Mouse (Mus musculus): ENCODE data around the gene Cp. TPM values are rescaled to one million over a fixed set of nuclear protein-coding genes. Genes with fewer than 3 reads are reported as not detected.
A peak's percentile ranks its signal among the peaks of the same experiment; 100 is the strongest.
"Not testable (repeated sequence)": the region's sequence is repeated elsewhere in the genome, so short reads cannot be mapped to it uniquely, and the experiment has no call there.

Cp gene
- polyA plus RNA-seq, 1 experiment from 2014 or later: 2.9 TPM

DNA sequence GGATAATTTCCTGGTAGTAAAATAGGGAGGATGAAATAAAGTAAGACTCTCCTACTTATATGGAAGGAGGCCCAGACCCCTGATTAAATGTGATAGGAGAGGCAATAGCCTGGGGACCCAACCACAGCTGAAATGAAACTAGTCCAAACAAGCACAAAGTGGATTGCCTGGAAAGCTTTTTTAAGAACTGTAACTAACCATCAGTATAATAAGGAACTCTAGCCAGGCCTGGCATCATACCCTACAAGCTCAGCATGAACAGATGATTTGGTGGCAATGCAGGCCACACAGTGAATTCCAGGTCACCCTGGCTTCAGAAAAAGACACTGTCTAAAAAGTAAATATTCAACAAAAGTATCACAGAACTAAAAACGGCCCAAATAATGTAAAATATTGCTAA is 48.8 kb downstream of the Cp start:
- no peak for DNase-seq (ENCODE audit: low spot score)

DNA sequence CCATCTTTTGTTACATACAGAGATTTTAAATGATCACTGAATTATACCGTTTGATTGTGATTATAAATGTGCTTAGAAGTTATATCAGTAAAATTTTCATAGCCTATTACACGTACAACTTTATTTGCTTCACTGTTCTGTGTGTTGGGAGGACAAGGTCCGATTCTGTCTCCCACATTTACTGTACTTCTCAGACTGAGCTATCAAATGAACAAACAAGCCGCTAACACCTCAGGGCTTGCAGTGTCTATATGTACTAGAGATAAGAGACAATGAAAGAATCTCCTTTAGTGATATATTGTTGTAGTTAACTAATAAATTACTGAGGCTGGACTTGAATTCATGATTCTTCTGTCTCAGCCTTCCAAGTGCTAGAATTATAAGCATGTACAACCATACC is 50.4 kb downstream of the Cp start:
- no peak for DNase-seq (ENCODE audit: low spot score)

GRCm38 (mm10) chr3:20007759-20008158 is 50.9 kb downstream of the Cp start:
- no peak for DNase-seq (ENCODE audit: low spot score)

DNA sequence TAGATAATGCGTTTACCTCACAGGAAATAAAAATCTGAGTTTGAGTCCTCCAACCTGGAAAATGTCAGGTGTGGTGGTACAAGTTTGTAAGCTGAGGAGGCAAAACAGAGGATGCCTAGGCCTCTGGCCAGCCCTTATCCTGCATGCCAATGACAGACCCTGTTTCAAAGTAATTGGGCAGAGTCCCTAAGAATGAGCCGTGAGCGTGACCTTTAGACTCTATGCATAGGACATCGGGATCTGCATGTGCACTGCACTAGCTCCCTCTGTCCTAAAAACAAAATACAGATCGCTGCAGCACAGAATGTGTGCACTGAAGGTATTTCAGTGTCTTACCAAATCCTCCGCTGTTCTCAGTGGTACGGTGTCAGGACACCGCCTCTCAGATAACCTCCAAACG is 53.6 kb downstream of the Cp start:
- no peak for DNase-seq (ENCODE audit: low spot score)

- not testable (repeated sequence) for DNase-seq (ENCODE audit: low spot score)
Measured at GRCm38 (mm10) chr3:20010905-20011304, 54.1 kb downstream of the Cp start.

- DNase-seq (ENCODE audit: low spot score): no peak
Measured at GRCm38 (mm10) chr3:20014454-20014853, 57.6 kb downstream of the Cp start.

GRCm38 (mm10) chr3:20018076-20018475 is 61.2 kb downstream of the Cp start:
- DNase-seq (ENCODE audit: low spot score): no peak

- DNase-seq (ENCODE audit: low spot score): no peak
Measured at GRCm38 (mm10) chr3:20023832-20024231, 67.0 kb downstream of the Cp start.

GRCm38 (mm10) chr3:20026481-20026880 is 69.6 kb downstream of the Cp start:
- no peak for DNase-seq (ENCODE audit: low spot score)

DNA sequence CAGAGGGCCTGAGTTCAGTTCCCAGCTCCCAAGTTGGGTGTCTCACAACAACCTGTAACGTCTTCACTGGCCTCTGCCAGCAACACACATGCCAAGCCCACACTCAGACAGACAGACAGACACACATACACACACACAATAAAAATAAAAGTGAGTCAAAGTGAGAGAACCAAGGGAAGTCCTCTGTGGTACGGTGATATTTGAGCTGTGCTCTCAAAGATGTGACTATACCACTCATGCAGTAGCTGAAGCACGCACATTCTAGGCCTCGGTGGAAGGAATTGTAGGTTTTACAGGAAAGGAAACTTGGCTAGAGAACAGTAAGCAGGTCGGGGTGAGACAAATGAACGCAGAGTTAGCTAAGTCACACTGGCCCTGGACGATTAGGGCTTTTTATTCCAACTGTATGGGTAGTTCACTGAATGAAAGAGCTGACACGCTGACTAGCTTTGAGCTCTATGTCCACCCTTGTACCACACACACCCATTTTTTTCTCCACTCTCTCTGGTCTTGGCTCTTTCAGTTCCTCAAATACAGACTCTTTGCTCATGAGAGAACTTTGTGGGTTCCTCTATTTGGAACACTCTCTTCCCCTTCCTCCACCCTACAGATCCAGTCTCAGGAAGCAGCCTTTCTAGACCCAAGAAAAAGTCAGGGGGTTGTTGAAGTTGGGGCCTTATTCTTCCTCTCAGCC is 70.3 kb downstream of the Cp start:
- no peak for DNase-seq (ENCODE audit: low spot score)

GRCm38 (mm10) chr3:20027788-20028187 is 70.9 kb downstream of the Cp start:
- no peak for DNase-seq (ENCODE audit: low spot score)

DNA sequence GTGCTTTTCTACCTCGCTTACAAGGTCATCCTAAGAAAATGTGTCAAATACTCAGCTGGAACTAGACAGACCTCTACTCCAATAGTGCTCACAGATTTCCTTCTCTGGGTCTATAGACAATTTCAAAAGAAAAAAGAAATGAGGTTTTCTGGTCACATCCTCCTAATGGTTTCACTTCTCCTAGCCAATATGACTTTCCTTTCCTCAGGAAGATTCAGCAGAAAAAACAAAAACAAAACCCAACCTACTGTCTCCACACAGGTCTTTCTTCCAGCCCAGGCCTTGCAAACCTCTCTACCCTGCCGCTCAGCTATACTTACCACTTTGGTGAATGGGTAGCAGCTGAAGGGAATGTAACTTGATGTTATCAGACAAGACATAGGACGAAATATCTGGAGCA is 71.8 kb downstream of the Cp start:
- no peak for DNase-seq (ENCODE audit: low spot score)

GRCm38 (mm10) chr3:20030807-20031206 is 74.0 kb downstream of the Cp start:
- no peak for DNase-seq (ENCODE audit: low spot score)

DNA sequence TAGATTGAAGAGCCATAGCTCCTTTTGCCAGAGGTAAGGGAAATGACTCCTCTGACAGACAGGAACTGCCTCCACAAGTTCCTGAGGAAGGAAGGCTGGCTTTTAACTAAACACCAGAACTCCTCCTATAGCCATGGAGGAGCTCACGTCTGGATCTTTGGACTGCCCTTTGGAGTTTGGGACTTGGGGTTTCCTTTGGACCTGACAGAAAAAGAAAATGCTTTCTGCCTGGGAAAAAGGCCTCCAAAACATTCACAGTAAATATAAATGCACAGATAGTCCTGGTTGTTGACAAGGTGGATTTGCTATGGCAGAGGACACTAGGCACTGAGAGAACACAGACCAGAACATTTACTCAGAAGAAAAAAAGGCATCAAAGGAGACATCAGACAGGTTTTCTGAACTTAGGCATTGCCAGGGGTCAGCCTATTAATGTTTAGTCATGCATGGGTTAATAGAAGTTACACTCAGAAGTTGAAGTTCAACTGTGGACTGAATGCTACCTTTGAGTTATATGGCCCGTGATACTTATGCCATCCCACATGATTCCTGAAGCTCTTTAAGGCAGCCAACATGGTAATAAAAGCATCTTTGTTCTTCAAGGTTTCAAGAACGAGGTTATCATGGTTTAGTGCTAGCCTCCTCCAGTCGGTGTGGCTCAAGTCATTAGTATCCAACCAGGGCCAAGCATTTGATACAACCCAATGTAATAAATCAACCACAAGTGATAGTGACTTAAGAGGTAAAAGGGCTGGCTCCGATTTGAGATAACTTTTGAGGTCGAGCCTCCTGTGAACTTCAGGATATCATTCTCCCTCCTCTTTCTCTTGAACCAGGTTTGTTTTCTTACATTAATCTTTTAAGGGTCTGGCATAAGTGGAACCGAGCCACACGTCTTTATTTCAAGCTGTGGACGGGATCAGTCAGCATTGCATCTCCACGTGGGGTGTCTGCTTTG is 77.2 kb downstream of the Cp start:
- DNase-seq (ENCODE audit: low spot score): no peak

DNA sequence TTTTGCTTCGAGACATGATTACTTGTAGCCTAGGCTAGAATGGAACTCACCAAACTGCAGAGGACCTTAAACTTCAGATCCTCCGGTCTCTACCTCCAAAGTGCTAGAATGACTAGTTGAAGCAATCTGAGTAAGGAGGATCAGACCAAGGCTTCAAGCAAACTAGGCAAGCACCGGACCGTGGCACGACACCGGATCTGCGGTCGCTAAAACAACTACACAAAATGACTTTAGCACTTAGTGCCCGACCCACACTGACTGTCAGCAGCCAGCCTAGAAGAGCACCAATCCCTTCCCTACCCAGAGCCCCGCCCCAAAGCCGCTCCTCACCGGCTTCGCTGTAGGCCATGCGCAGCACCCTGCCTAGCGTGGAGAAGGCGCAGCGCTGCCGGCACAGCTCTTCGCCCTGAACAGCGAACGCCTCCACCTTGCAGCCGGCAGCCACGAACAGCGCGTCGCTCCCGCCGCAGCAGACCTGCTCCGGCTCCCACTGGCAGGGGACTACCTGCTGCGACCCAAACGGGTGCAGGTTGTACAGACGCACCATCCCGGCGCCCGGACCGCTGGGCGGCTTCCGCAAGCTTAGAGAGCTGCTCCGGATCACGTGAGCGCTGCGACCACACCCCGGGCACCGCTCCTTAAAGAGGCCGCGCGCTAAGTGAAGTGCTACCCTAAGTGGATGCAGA is 78.0 kb downstream of the Cp start, which contains the start of gene Hps3:
Gene Hps3 (minus strand): TSS at position 597 of the 686 bp plus-strand sequence.
- DNase-seq (ENCODE audit: low spot score): peak; percentile 90

DNA sequence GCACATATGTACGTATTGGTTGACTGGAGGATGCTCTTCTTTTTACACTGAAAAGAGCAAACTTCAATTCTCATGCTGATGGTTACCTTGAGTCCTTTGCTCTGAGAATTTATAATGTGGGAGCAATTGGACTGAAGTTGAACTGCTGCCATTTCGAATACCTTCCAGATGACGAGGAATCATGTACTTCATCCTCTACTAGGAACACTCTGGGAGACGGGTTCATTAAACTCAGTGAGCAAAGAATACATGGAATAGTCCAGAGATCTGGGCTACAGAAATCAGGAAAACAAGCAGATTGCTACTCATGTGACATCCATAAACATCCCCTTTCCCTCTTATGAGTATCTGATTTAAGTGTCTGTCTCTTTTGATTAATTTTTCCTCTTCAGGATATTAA is 79.2 kb downstream of the Cp start:
- DNase-seq (ENCODE audit: low spot score): no peak

DNA sequence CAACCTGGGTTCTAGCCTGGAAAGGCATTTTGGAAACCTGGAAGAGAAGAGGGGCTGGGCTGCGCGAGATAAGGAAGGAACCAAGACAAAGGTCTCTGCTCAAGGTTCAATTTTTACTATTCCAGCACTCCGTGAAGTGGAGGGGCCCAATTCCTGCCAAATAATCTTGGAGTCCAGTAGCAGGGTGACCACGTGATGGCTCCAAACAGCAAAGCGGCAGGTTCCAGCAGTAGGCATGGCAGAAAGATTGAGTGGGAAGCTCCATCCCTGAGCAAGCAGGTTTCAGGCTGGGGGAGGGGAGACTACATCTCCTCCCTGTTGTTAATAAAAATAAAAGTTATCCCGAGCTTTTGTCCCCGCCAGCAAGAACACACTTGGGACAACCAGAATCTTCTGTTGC is 84.6 kb downstream of the Cp start:
- not testable (repeated sequence) for DNase-seq (ENCODE audit: low spot score)

- not testable (repeated sequence) for DNase-seq (ENCODE audit: low spot score)
Measured at GRCm38 (mm10) chr3:20044736-20045135, 87.9 kb downstream of the Cp start.

GRCm38 (mm10) chr3:20057306-20058196 is 100.7 kb downstream of the Cp start, which contains the start of gene Hltf:
Gene Hltf, plus strand, starts transcription at chr3:20057811.
- peak; percentile 95 for DNase-seq (ENCODE audit: low spot score)

DNA sequence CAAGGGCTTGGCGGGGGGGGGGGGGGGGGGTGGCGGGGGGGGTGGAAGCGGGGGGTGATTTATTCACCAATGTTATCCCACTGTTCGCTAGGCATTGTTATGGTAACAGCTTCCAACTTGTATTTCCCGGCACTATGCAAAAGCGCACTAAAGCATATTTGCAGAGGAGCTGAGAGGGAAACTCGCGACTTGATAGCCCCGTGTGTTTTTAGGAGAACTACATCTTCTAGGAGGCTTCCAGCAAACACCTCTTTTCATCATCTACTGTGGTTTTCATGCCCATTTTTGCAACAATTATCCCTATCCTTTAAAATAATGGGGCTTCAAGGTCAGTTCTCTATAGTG is 101.3 kb downstream of the Cp start:
- no peak for DNase-seq (ENCODE audit: low spot score)
